In the genomic region with DNA sequence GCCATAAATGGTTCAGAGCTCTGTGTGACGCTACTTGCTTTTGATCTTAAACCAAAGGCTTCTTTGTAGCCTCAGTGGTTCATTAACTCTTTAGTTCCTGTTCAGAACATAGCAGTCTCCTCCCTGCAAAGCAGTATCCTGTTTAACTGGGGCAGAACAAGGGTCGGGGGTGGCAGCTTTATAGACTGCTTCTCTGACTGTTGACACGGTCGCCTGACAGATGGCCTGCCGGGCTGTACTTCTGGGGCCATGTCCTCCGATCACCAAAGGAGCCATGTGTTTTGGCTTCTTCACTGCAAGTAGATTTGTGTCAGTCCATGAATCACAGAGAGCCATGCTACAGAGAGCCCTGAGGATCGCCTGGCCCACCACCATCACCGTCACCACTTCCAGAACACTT, we compare ENCODE assay signal across 24 mouse cellular contexts.
DNase-seq lines count a peak whose midpoint lies in the region; ATAC-seq and TF ChIP-seq lines count a peak whose summit lies in the region.
"Had no signal": no experiment of that assay in that cellular context is flagged by ENCODE, and none has a peak within 500 bp of the region (broad histone marks: within the 10 kb centered on the region; RNA-seq: fewer than 3 reads in every experiment).

No protein-coding gene starts in this region.

- H3K9me3 ChIP-seq in lung, embryonic 14.5 days (ENCODE audit: low read depth, low read length), result no peaks in the 10 kb centered on the region
- no peaks in the 10 kb centered on the region for H3K9me3 ChIP-seq in liver, embryonic 12.5 days (replicated peaks)
- H3K9me3 ChIP-seq in intestine, embryonic 16.5 days (ENCODE audit: control insufficient read depth, low read length), result no peaks in the 10 kb centered on the region
- H3K9me3 ChIP-seq: embryonic facial prominence, embryonic 12.5 days; embryonic facial prominence, embryonic 15.5 days; forebrain, embryonic 12.5 days; forebrain, embryonic 15.5 days; hindbrain, embryonic 12.5 days; hindbrain, embryonic 15.5 days had no signal

- TF ChIP-seq POLR2A in cerebellum, adult 2 months (IDR thresholded peaks at IDR 0.05; ENCODE audit: borderline replicate concordance, insufficient read depth, low read length), result no peak

- no peak overlapping the region for H3K4me3 ChIP-seq in cerebellum, adult 2 months (replicated peaks; ENCODE audit: insufficient read depth, low read depth, low read length)
- no peak overlapping the region for H3K4me3 ChIP-seq in lung, embryonic 14.5 days (ENCODE audit: low read depth, low read length)
- H3K4me3 ChIP-seq in liver, embryonic 12.5 days, result no peak overlapping the region
- H3K4me3 ChIP-seq in intestine, embryonic 16.5 days (ENCODE audit: low read length), result no peak overlapping the region
- H3K4me3 ChIP-seq: embryonic facial prominence, embryonic 12.5 days; embryonic facial prominence, embryonic 15.5 days; forebrain, embryonic 12.5 days; forebrain, embryonic 15.5 days; heart, adult 2 months; hindbrain, embryonic 12.5 days; hindbrain, embryonic 15.5 days had no signal

- TF ChIP-seq CTCF in cerebellum, adult 2 months (IDR thresholded peaks at IDR 0.05; ENCODE audit: borderline replicate concordance, insufficient read depth, low read depth, low read length), result no peak
- TF ChIP-seq CTCF in lung, embryonic 14.5 days (IDR thresholded peaks at IDR 0.05; ENCODE audit: low read depth), result no peak

- H3K4me2 ChIP-seq in lung, embryonic 14.5 days, result no peak overlapping the region
- no peak overlapping the region for H3K4me2 ChIP-seq in liver, embryonic 12.5 days
- no peak overlapping the region for H3K4me2 ChIP-seq in intestine, embryonic 16.5 days (ENCODE audit: low read depth, low read length)
- H3K4me2 ChIP-seq: embryonic facial prominence, embryonic 12.5 days; embryonic facial prominence, embryonic 15.5 days; forebrain, embryonic 12.5 days; forebrain, embryonic 15.5 days; heart, embryonic 11.5 days; hindbrain, embryonic 12.5 days; hindbrain, embryonic 15.5 days had no signal

- H3K27me3 ChIP-seq in cerebellum, adult 2 months (ENCODE audit: control insufficient read depth, insufficient read depth, low read length), result no peaks in the 10 kb centered on the region
- no peaks in the 10 kb centered on the region for H3K27me3 ChIP-seq in lung, embryonic 14.5 days (ENCODE audit: insufficient read depth, low read length)
- no peaks in the 10 kb centered on the region for H3K27me3 ChIP-seq in liver, embryonic 12.5 days (replicated peaks)
- no peaks in the 10 kb centered on the region for H3K27me3 ChIP-seq in intestine, embryonic 16.5 days (replicated peaks; ENCODE audit: control insufficient read depth, insufficient read depth, low read length)
- H3K27me3 ChIP-seq: embryonic facial prominence, embryonic 12.5 days; embryonic facial prominence, embryonic 15.5 days; forebrain, embryonic 12.5 days; forebrain, embryonic 15.5 days; hindbrain, embryonic 12.5 days; hindbrain, embryonic 15.5 days had no signal

- ATAC-seq in lung, embryonic 14.5 days (ENCODE audit: insufficient read depth), result no peak
- ATAC-seq in liver, embryonic 12.5 days, result no peak
- ATAC-seq in intestine, embryonic 16.5 days, result no peak
- ATAC-seq: activated CD4-positive, CD25-positive, alpha-beta regulatory T cell, adult 4 months; forebrain, embryonic 15.5 days had no signal

- H3K9ac ChIP-seq in lung, embryonic 14.5 days, result no peak overlapping the region
- H3K9ac ChIP-seq in liver, embryonic 12.5 days, result no peak overlapping the region
- no peak overlapping the region for H3K9ac ChIP-seq in intestine, embryonic 16.5 days (ENCODE audit: low read depth, low read length)
- H3K9ac ChIP-seq: embryonic facial prominence, embryonic 12.5 days; embryonic facial prominence, embryonic 15.5 days; forebrain, embryonic 12.5 days; forebrain, embryonic 15.5 days; hindbrain, embryonic 12.5 days; hindbrain, embryonic 15.5 days had no signal

- peak; percentile 21 to 22 for DNase-seq in cerebellum, postnatal 10 days
- DNase-seq in cerebellum, adult 2 months, result no peak
- peak; percentile 17 for DNase-seq in lung, embryonic 14.5 days
- DNase-seq in lung, postnatal 4 days, result no peak
- DNase-seq in forelimb bud, embryonic 11.5 days (ENCODE audit: low read depth, low spot score), result peak; percentile 64
- DNase-seq in frontal cortex, adult 2 months (ENCODE audit: extremely low spot score in 1 of 2, low spot score in 1 of 2), result no peak
- DNase-seq: adrenal gland, adult 8-10 months; adrenal gland, postnatal 25 days; cerebellum, adult 11-12 months; cerebellum, adult 9-10 months; cerebellum, postnatal 36 days; gastrocnemius, postnatal 25 days; heart, adult 2 months; kidney, adult 11 months had no signal

- 39% methylated on average over 8 of the region's 8 CpGs for WGBS in cerebellum, adult 2 months
- WGBS in lung, embryonic 14.5 days, result 37% methylated on average over 8 of the region's 8 CpGs
- WGBS in liver, embryonic 12.5 days (ENCODE audit: insufficient replicate concordance), result 70% methylated on average over 8 of the region's 8 CpGs
- 60% methylated on average over 8 of the region's 8 CpGs for WGBS in intestine, embryonic 16.5 days

- no peaks in the 10 kb centered on the region for H3K36me3 ChIP-seq in lung, embryonic 14.5 days (ENCODE audit: insufficient read depth)
- H3K36me3 ChIP-seq in liver, embryonic 12.5 days, result no peaks in the 10 kb centered on the region
- H3K36me3 ChIP-seq in intestine, embryonic 16.5 days (ENCODE audit: control insufficient read depth, insufficient read depth, low read length), result no peaks in the 10 kb centered on the region
- H3K36me3 ChIP-seq: embryonic facial prominence, embryonic 12.5 days; embryonic facial prominence, embryonic 15.5 days; forebrain, embryonic 12.5 days; forebrain, embryonic 15.5 days; hindbrain, embryonic 12.5 days; hindbrain, embryonic 15.5 days had no signal

- H3K4me1 ChIP-seq in cerebellum, adult 2 months (ENCODE audit: control insufficient read depth, insufficient read depth, low read length), result no peaks in the 10 kb centered on the region
- H3K4me1 ChIP-seq in lung, embryonic 14.5 days (ENCODE audit: insufficient read depth), result peaks cover 14% of the 10 kb centered on the region; the same call in 1 of the 2 replicates
- no peaks in the 10 kb centered on the region for H3K4me1 ChIP-seq in liver, embryonic 12.5 days
- H3K4me1 ChIP-seq in intestine, embryonic 16.5 days (ENCODE audit: control insufficient read depth, insufficient read depth, low read length), result no peaks in the 10 kb centered on the region
- H3K4me1 ChIP-seq: embryonic facial prominence, embryonic 15.5 days; forebrain, embryonic 12.5 days; forebrain, embryonic 15.5 days; hindbrain, embryonic 12.5 days; hindbrain, embryonic 15.5 days had no signal

- no peak overlapping the region for H3K27ac ChIP-seq in cerebellum, adult 2 months (ENCODE audit: insufficient read depth, low read length)
- H3K27ac ChIP-seq in lung, embryonic 14.5 days (ENCODE audit: low read depth), result no peak overlapping the region
- no peak overlapping the region for H3K27ac ChIP-seq in liver, embryonic 12.5 days
- H3K27ac ChIP-seq in intestine, embryonic 16.5 days (ENCODE audit: low read length), result no peak overlapping the region
- H3K27ac ChIP-seq: embryonic facial prominence, embryonic 12.5 days; embryonic facial prominence, embryonic 15.5 days; forebrain, embryonic 12.5 days; forebrain, embryonic 15.5 days; heart, adult 2 months; hindbrain, embryonic 12.5 days; hindbrain, embryonic 15.5 days had no signal

Comparison
In these comparisons a context has a peak if more than half of its experiments do, and no peak if none do; other contexts are left out.
1. DNase-seq: peak in cerebellum, postnatal 10 days (2 of 2), lung, embryonic 14.5 days (single experiment) and forelimb bud, embryonic 11.5 days (single experiment); none in cerebellum, adult 2 months (0 of 2), lung, postnatal 4 days (0 of 2) and frontal cortex, adult 2 months (0 of 2).